Mouse (Mus musculus): ENCODE results near the gene Zfp219. TPM values are rescaled to one million over a fixed set of nuclear protein-coding genes. Genes with fewer than 3 reads are reported as not detected.
"Not testable (repeated sequence)": the region's sequence is repeated elsewhere in the genome, so short reads cannot be mapped to it uniquely, and the experiment has no call there.

Gene Zfp219
- polyA plus RNA-seq (2015; fragmentation: Nextera tagmentation; extraction: Ambion mirVana): 23.7 and 28.0 TPM in 2 replicates

- H3K27ac ChIP-seq (ENCODE audit: low read depth, low read length): peak within 1 kb of the TSS; percentile 98
- peaks cover 29% of the 10 kb centered on the region for H3K4me1 ChIP-seq (ENCODE audit: control insufficient read depth, insufficient read depth, low read depth, low read length)
- peak within 1 kb of the TSS; percentile 73 for H3K4me2 ChIP-seq (ENCODE audit: low read length)
- peak; percentile 66 for ATAC-seq
- no peaks in the 10 kb centered on the region for H3K9me3 ChIP-seq (ENCODE audit: control insufficient read depth, low read length)
- no peaks in the 10 kb centered on the region for H3K36me3 ChIP-seq (ENCODE audit: control insufficient read depth, insufficient read depth, low read length)
- H3K9ac ChIP-seq (ENCODE audit: low read depth, low read length): peak within 1 kb of the TSS; percentile 91
- peak within 1 kb of the TSS; percentile 68 for H3K4me3 ChIP-seq (ENCODE audit: low read length)
- 5% methylated on average over 15 of the region's 15 CpGs for WGBS
- no peaks in the 10 kb centered on the region for H3K27me3 ChIP-seq (replicated peaks; ENCODE audit: control insufficient read depth, insufficient read depth, low read length)
Measured at GRCm38 (mm10) chr14:52020486-52021137, at the start of gene Zfp219. TSS of gene Zfp219 (minus strand) at chr14:52020733.

GRCm38 (mm10) chr14:52066135-52066534 is 45.6 kb upstream of the Zfp219 start:
- Histone ChIP-seq H3K4me1 (ENCODE audit: control insufficient read depth, insufficient read depth, low read depth, low read length) (no peaks in the 10 kb centered on the region), H3K9ac (ENCODE audit: low read depth, low read length) (no peak overlapping the region), H3K4me3 (ENCODE audit: low read length) (no peak overlapping the region), H3K27me3 (replicated peaks; ENCODE audit: control insufficient read depth, insufficient read depth, low read length) (no peaks in the 10 kb centered on the region), H3K4me2 (ENCODE audit: low read length) (no peak overlapping the region), H3K27ac (ENCODE audit: low read depth, low read length) (no peak overlapping the region), H3K9me3 (ENCODE audit: control insufficient read depth, low read length) (no peaks in the 10 kb centered on the region), H3K36me3 (ENCODE audit: control insufficient read depth, insufficient read depth, low read length) (peaks cover 3% of the 10 kb centered on the region)
- WGBS: 69% methylated on average over 4 of the region's 4 CpGs
- ATAC-seq: no peak

GRCm38 (mm10) chr14:52061798-52062197 is 41.3 kb upstream of the Zfp219 start:
- Histone ChIP-seq H3K4me3 (ENCODE audit: low read length) (no peak overlapping the region), H3K36me3 (ENCODE audit: control insufficient read depth, insufficient read depth, low read length) (no peaks in the 10 kb centered on the region), H3K4me1 (ENCODE audit: control insufficient read depth, insufficient read depth, low read depth, low read length) (no peaks in the 10 kb centered on the region), H3K9ac (ENCODE audit: low read depth, low read length) (no peak overlapping the region), H3K4me2 (ENCODE audit: low read length) (no peak overlapping the region), H3K27me3 (replicated peaks; ENCODE audit: control insufficient read depth, insufficient read depth, low read length) (no peaks in the 10 kb centered on the region), H3K9me3 (ENCODE audit: control insufficient read depth, low read length) (no peaks in the 10 kb centered on the region), H3K27ac (ENCODE audit: low read depth, low read length) (no peak overlapping the region)
- 90% methylated on average over 8 of the region's 8 CpGs for WGBS
- no peak for ATAC-seq

GRCm38 (mm10) chr14:52060800-52061199 is 40.3 kb upstream of the Zfp219 start:
- 72% methylated on average over 1 of the region's 1 CpGs for WGBS
- no peak for ATAC-seq
- H3K4me3 ChIP-seq (ENCODE audit: low read length): no peak overlapping the region
- H3K9me3 ChIP-seq (ENCODE audit: control insufficient read depth, low read length): no peaks in the 10 kb centered on the region
- H3K36me3 ChIP-seq (ENCODE audit: control insufficient read depth, insufficient read depth, low read length): no peaks in the 10 kb centered on the region
- no peak overlapping the region for H3K27ac ChIP-seq (ENCODE audit: low read depth, low read length)
- H3K4me2 ChIP-seq (ENCODE audit: low read length): no peak overlapping the region
- no peaks in the 10 kb centered on the region for H3K4me1 ChIP-seq (ENCODE audit: control insufficient read depth, insufficient read depth, low read depth, low read length)
- H3K9ac ChIP-seq (ENCODE audit: low read depth, low read length): no peak overlapping the region
- H3K27me3 ChIP-seq (replicated peaks; ENCODE audit: control insufficient read depth, insufficient read depth, low read length): no peaks in the 10 kb centered on the region

GRCm38 (mm10) chr14:52059982-52060381 is 39.4 kb upstream of the Zfp219 start:
- 79% methylated on average over 4 of the region's 4 CpGs for WGBS
- H3K27ac ChIP-seq (ENCODE audit: low read depth, low read length): no peak overlapping the region
- no peaks in the 10 kb centered on the region for H3K4me1 ChIP-seq (ENCODE audit: control insufficient read depth, insufficient read depth, low read depth, low read length)
- no peak overlapping the region for H3K4me2 ChIP-seq (ENCODE audit: low read length)
- H3K9me3 ChIP-seq (ENCODE audit: control insufficient read depth, low read length): no peaks in the 10 kb centered on the region
- H3K27me3 ChIP-seq (replicated peaks; ENCODE audit: control insufficient read depth, insufficient read depth, low read length): no peaks in the 10 kb centered on the region
- no peaks in the 10 kb centered on the region for H3K36me3 ChIP-seq (ENCODE audit: control insufficient read depth, insufficient read depth, low read length)
- H3K9ac ChIP-seq (ENCODE audit: low read depth, low read length): no peak overlapping the region
- H3K4me3 ChIP-seq (ENCODE audit: low read length): no peak overlapping the region
- ATAC-seq: no peak

- H3K4me2 ChIP-seq (ENCODE audit: low read length); H3K36me3 ChIP-seq (ENCODE audit: control insufficient read depth, insufficient read depth, low read length); H3K9me3 ChIP-seq (ENCODE audit: control insufficient read depth, low read length); H3K4me1 ChIP-seq (ENCODE audit: control insufficient read depth, insufficient read depth, low read depth, low read length); H3K9ac ChIP-seq (ENCODE audit: low read depth, low read length); H3K27ac ChIP-seq (ENCODE audit: low read depth, low read length); H3K27me3 ChIP-seq (replicated peaks; ENCODE audit: control insufficient read depth, insufficient read depth, low read length); H3K4me3 ChIP-seq (ENCODE audit: low read length); ATAC-seq: not testable (repeated sequence)
- WGBS: 90% methylated on average over 3 of the region's 3 CpGs
Measured at GRCm38 (mm10) chr14:52052720-52053119, 32.2 kb upstream of the Zfp219 start.

GRCm38 (mm10) chr14:52045966-52046565 is 25.5 kb upstream of the Zfp219 start:
- Histone ChIP-seq H3K36me3 (ENCODE audit: control insufficient read depth, insufficient read depth, low read length) (no peaks in the 10 kb centered on the region), H3K4me2 (ENCODE audit: low read length) (no peak overlapping the region), H3K27ac (ENCODE audit: low read depth, low read length) (no peak overlapping the region), H3K4me3 (ENCODE audit: low read length) (no peak overlapping the region), H3K4me1 (ENCODE audit: control insufficient read depth, insufficient read depth, low read depth, low read length) (peaks cover 3% of the 10 kb centered on the region; the same call in 1 of the 2 replicates), H3K9ac (ENCODE audit: low read depth, low read length) (no peak overlapping the region), H3K27me3 (replicated peaks; ENCODE audit: control insufficient read depth, insufficient read depth, low read length) (no peaks in the 10 kb centered on the region), H3K9me3 (ENCODE audit: control insufficient read depth, low read length) (no peaks in the 10 kb centered on the region)
- 47% methylated on average over 9 of the region's 9 CpGs for WGBS
- no peak; the same call in 1 of the 2 replicates for ATAC-seq

GRCm38 (mm10) chr14:52044901-52045678 is 24.6 kb upstream of the Zfp219 start:
- Histone ChIP-seq H3K36me3 (ENCODE audit: control insufficient read depth, insufficient read depth, low read length) (no peaks in the 10 kb centered on the region), H3K27ac (ENCODE audit: low read depth, low read length) (no peak overlapping the region), H3K4me3 (ENCODE audit: low read length) (no peak overlapping the region), H3K4me1 (ENCODE audit: control insufficient read depth, insufficient read depth, low read depth, low read length) (peaks cover 3% of the 10 kb centered on the region; the same call in 1 of the 2 replicates), H3K9me3 (ENCODE audit: control insufficient read depth, low read length) (no peaks in the 10 kb centered on the region), H3K9ac (ENCODE audit: low read depth, low read length) (no peak overlapping the region), H3K4me2 (ENCODE audit: low read length) (no peak overlapping the region), H3K27me3 (replicated peaks; ENCODE audit: control insufficient read depth, insufficient read depth, low read length) (no peaks in the 10 kb centered on the region)
- peak; percentile 60; the same call in 1 of the 2 replicates for ATAC-seq
- 6% methylated on average over 8 of the region's 8 CpGs for WGBS

GRCm38 (mm10) chr14:52043446-52043845 is 22.9 kb upstream of the Zfp219 start:
- H3K9me3 ChIP-seq (ENCODE audit: control insufficient read depth, low read length): no peaks in the 10 kb centered on the region
- H3K4me1 ChIP-seq (ENCODE audit: control insufficient read depth, insufficient read depth, low read depth, low read length): peaks cover 3% of the 10 kb centered on the region; the same call in 1 of the 2 replicates
- ATAC-seq: no peak
- H3K4me2 ChIP-seq (ENCODE audit: low read length): no peak overlapping the region
- no peaks in the 10 kb centered on the region for H3K36me3 ChIP-seq (ENCODE audit: control insufficient read depth, insufficient read depth, low read length)
- no peaks in the 10 kb centered on the region for H3K27me3 ChIP-seq (replicated peaks; ENCODE audit: control insufficient read depth, insufficient read depth, low read length)
- WGBS: 49% methylated on average over 6 of the region's 6 CpGs
- H3K4me3 ChIP-seq (ENCODE audit: low read length): no peak overlapping the region
- no peak overlapping the region for H3K9ac ChIP-seq (ENCODE audit: low read depth, low read length)
- H3K27ac ChIP-seq (ENCODE audit: low read depth, low read length): no peak overlapping the region
